Mouse (Mus musculus): ENCODE measurements at regions not wholly inside any gene's neighbourhood (a gene's known extent, or its start where the extent isn't known, plus 50 kb on each side); places are given as distances from the start of the nearest gene placed in this dataset.
A peak's percentile ranks its signal among the peaks of the same experiment; 100 is the strongest.

DNA sequence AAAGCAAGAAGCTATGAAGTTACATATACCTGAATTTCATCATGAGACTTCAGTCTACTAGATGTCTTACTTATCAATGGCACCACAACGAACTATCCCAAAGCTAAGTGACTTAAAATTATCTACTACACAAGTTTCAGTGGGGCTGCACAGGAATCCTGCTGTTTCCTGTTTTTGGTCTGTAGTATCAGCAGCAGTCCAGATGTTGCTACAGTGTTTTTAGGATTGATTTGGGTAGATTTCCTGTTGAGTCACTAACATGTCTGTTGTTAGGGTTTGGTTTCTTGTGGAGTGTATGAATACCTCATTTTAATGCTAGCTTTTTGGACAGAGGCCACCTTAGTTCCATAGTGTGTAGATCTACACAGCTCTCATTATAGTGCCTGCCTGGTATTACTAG, 120.8 kb upstream of the Thumpd2 start:
- DNase-seq (ENCODE audit: extremely low read depth, low read depth, low spot score) = no peak
- Histone ChIP-seq H3K9ac (ENCODE audit: low read depth, low read length) (no peak overlapping the region), H3K27ac (replicated peaks; ENCODE audit: insufficient read depth, low read depth, low read length) (no peak overlapping the region), H3K36me3 (ENCODE audit: control insufficient read depth, insufficient read depth, low read length) (no peaks in the 10 kb centered on the region), H3K79me2 (ENCODE audit: control insufficient read depth, insufficient read depth, low read length) (no peaks in the 10 kb centered on the region), H3K4me1 (ENCODE audit: control insufficient read depth, insufficient read depth, low read length) (no peaks in the 10 kb centered on the region), H3K4me3 (ENCODE audit: insufficient read depth, low read depth, low read length) (no peak overlapping the region), H3K27me3 (ENCODE audit: control insufficient read depth, insufficient read depth, low read length) (no peaks in the 10 kb centered on the region; the same call in 1 of the 2 replicates)
- TF ChIP-seq CTCF (IDR thresholded peaks at IDR 0.05; ENCODE audit: low read depth, low read length) = no peak
- 75% methylated on average over 1 of the region's 1 CpGs for WGBS

GRCm38 (mm10) chr17:81180813-81181424, 116.0 kb upstream of the Thumpd2 start:
- Histone ChIP-seq H3K27ac (replicated peaks; ENCODE audit: insufficient read depth, low read depth, low read length) (no peak overlapping the region), H3K27me3 (ENCODE audit: control insufficient read depth, insufficient read depth, low read length) (no peaks in the 10 kb centered on the region; the same call in 1 of the 2 replicates), H3K4me1 (ENCODE audit: control insufficient read depth, insufficient read depth, low read length) (peaks cover 2% of the 10 kb centered on the region; the same call in 1 of the 2 replicates), H3K36me3 (ENCODE audit: control insufficient read depth, insufficient read depth, low read length) (no peaks in the 10 kb centered on the region), H3K9ac (ENCODE audit: low read depth, low read length) (no peak overlapping the region), H3K4me3 (ENCODE audit: insufficient read depth, low read depth, low read length) (no peak overlapping the region), H3K79me2 (ENCODE audit: control insufficient read depth, insufficient read depth, low read length) (no peaks in the 10 kb centered on the region)
- WGBS = 94% methylated on average over 8 of the region's 8 CpGs
- DNase-seq (ENCODE audit: extremely low read depth, low read depth, low spot score) = no peak
- no peak for TF ChIP-seq CTCF (IDR thresholded peaks at IDR 0.05; ENCODE audit: low read depth, low read length)
- TF ChIP-seq POLR2A (IDR thresholded peaks at IDR 0.05; ENCODE audit: extremely low read depth, insufficient read depth, low read length) = no peak

DNA sequence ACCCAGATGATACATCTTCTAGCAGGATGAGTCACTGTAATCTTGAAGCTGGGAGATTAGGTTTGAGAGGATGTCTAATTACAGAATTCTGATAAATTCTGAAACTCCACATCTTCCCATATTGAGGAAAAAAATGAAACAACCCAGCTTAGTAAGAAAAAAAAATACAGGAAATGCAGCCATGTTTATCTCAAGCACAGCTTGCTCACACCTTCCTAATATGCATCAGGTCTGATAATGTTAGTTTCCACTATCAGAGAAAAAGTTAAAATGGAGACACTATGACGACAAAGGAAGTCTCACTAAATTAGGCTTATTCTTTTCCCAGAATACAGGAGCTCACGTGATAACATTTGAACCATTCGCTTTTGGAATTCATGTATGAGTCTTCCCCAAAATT, 111.4 kb upstream of the Thumpd2 start:
- WGBS = 63% methylated on average over 3 of the region's 3 CpGs
- no peak for TF ChIP-seq CTCF (IDR thresholded peaks at IDR 0.05; ENCODE audit: low read depth, low read length)
- no peak for TF ChIP-seq POLR2A (IDR thresholded peaks at IDR 0.05; ENCODE audit: extremely low read depth, insufficient read depth, low read length)
- DNase-seq (ENCODE audit: extremely low read depth, low read depth, low spot score) = no peak
- H3K4me1 ChIP-seq (ENCODE audit: control insufficient read depth, insufficient read depth, low read length) = peaks cover 10% of the 10 kb centered on the region
- H3K27ac ChIP-seq (replicated peaks; ENCODE audit: insufficient read depth, low read depth, low read length) = no peak overlapping the region
- no peaks in the 10 kb centered on the region for H3K36me3 ChIP-seq (ENCODE audit: control insufficient read depth, insufficient read depth, low read length)
- H3K4me3 ChIP-seq (ENCODE audit: insufficient read depth, low read depth, low read length) = no peak overlapping the region
- H3K27me3 ChIP-seq (ENCODE audit: control insufficient read depth, insufficient read depth, low read length) = no peaks in the 10 kb centered on the region
- H3K9ac ChIP-seq (ENCODE audit: low read depth, low read length) = no peak overlapping the region
- no peaks in the 10 kb centered on the region for H3K79me2 ChIP-seq (ENCODE audit: control insufficient read depth, insufficient read depth, low read length)

- WGBS = 2% methylated on average over 4 of the region's 4 CpGs
- H3K4me1 ChIP-seq (ENCODE audit: control insufficient read depth, insufficient read depth, low read length) = peaks cover 10% of the 10 kb centered on the region
- H3K36me3 ChIP-seq (ENCODE audit: control insufficient read depth, insufficient read depth, low read length) = no peaks in the 10 kb centered on the region
- H3K27me3 ChIP-seq (ENCODE audit: control insufficient read depth, insufficient read depth, low read length) = no peaks in the 10 kb centered on the region
- H3K9ac ChIP-seq (ENCODE audit: low read depth, low read length) = no peak overlapping the region
- H3K79me2 ChIP-seq (ENCODE audit: control insufficient read depth, insufficient read depth, low read length) = no peaks in the 10 kb centered on the region
- no peak overlapping the region for H3K4me3 ChIP-seq (ENCODE audit: insufficient read depth, low read depth, low read length)
- 0 out of 2 replicates have a peak overlapping the region, but pooled peaks have one; percentile 18 for H3K27ac ChIP-seq (replicated peaks; ENCODE audit: insufficient read depth, low read depth, low read length)
- peak; percentile 76 for DNase-seq (ENCODE audit: extremely low read depth, low read depth, low spot score)
- no peak for TF ChIP-seq POLR2A (IDR thresholded peaks at IDR 0.05; ENCODE audit: extremely low read depth, insufficient read depth, low read length)
- no peak for TF ChIP-seq CTCF (IDR thresholded peaks at IDR 0.05; ENCODE audit: low read depth, low read length)
These were observed 111.0 kb upstream of the Thumpd2 start for GRCm38 (mm10) chr17:81175877-81176276.

DNA sequence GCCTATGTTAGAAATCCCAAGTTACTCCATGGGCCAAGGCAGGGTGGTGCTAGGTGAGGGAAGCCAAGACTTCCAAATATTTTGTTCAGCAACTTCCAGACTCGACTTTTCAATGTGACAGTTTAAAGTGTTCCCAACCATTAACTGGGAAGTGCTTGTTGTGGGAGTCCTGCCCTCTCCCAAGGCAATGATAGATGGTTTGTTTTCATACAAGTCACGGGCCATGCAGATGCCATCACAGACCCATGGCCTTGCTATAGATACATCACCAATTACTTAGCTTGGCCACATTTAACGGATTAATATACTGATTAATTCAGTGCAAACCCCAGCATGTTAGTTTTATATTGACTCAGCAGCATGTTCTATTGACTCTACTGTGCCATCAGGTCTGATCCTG, 108.1 kb upstream of the Thumpd2 start:
- H3K79me2 ChIP-seq (ENCODE audit: control insufficient read depth, insufficient read depth, low read length) = no peaks in the 10 kb centered on the region
- H3K4me3 ChIP-seq (ENCODE audit: insufficient read depth, low read depth, low read length) = no peak overlapping the region
- no peak for TF ChIP-seq POLR2A (IDR thresholded peaks at IDR 0.05; ENCODE audit: extremely low read depth, insufficient read depth, low read length)
- TF ChIP-seq CTCF (IDR thresholded peaks at IDR 0.05; ENCODE audit: low read depth, low read length) = no peak
- H3K36me3 ChIP-seq (ENCODE audit: control insufficient read depth, insufficient read depth, low read length) = no peaks in the 10 kb centered on the region
- peaks cover 10% of the 10 kb centered on the region for H3K4me1 ChIP-seq (ENCODE audit: control insufficient read depth, insufficient read depth, low read length)
- no peak overlapping the region for H3K27ac ChIP-seq (replicated peaks; ENCODE audit: insufficient read depth, low read depth, low read length)
- DNase-seq (ENCODE audit: extremely low read depth, low read depth, low spot score) = no peak
- no peak overlapping the region for H3K9ac ChIP-seq (ENCODE audit: low read depth, low read length)
- WGBS = 89% methylated on average over 3 of the region's 3 CpGs
- H3K27me3 ChIP-seq (ENCODE audit: control insufficient read depth, insufficient read depth, low read length) = peaks cover 2% of the 10 kb centered on the region; the same call in 1 of the 2 replicates

DNA sequence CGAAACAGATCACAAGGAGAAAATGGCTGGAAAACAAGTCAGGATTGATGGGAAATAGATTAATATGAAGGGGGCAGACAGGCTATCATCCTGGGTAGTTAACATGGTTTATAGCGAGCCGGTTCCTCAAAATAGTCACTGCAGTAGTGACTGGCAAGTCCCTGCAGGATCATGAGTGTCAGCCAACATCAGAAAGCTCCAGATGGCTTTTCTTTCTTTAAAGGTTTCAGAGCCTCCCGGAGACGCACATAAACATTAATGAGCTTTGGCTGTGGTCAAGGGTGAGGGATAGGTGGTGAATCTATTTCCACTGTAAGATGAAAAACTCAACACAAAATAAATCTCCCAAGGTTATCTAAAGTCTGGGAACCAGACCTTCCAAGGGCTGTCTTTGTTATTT, 104.2 kb upstream of the Thumpd2 start:
- TF ChIP-seq POLR2A (IDR thresholded peaks at IDR 0.05; ENCODE audit: extremely low read depth, insufficient read depth, low read length) = no peak
- TF ChIP-seq CTCF (IDR thresholded peaks at IDR 0.05; ENCODE audit: low read depth, low read length) = no peak
- Histone ChIP-seq H3K9ac (ENCODE audit: low read depth, low read length) (no peak overlapping the region), H3K4me1 (ENCODE audit: control insufficient read depth, insufficient read depth, low read length) (no peaks in the 10 kb centered on the region), H3K27ac (replicated peaks; ENCODE audit: insufficient read depth, low read depth, low read length) (no peak overlapping the region), H3K27me3 (ENCODE audit: control insufficient read depth, insufficient read depth, low read length) (peaks cover 2% of the 10 kb centered on the region; the same call in 1 of the 2 replicates), H3K79me2 (ENCODE audit: control insufficient read depth, insufficient read depth, low read length) (no peaks in the 10 kb centered on the region), H3K36me3 (ENCODE audit: control insufficient read depth, insufficient read depth, low read length) (no peaks in the 10 kb centered on the region), H3K4me3 (ENCODE audit: insufficient read depth, low read depth, low read length) (no peak overlapping the region)
- 86% methylated on average over 5 of the region's 5 CpGs for WGBS
- DNase-seq (ENCODE audit: extremely low read depth, low read depth, low spot score) = no peak
